Mouse (Mus musculus): ENCODE measurements around the gene Smyd3. TPM values are rescaled to one million over a fixed set of nuclear protein-coding genes. Genes with fewer than 3 reads are reported as not detected.

The Smyd3 gene
- total RNA-seq, 4 experiments from 2014 or later, result 7.0 to 8.3 (median 7.8) TPM

GRCm38 (mm10) chr1:179116729-179117663 is 400.8 kb downstream of the Smyd3 start:
- DNase-seq (ENCODE audit: low spot score), result no peak

- no peak for DNase-seq (ENCODE audit: low spot score)
Observed at GRCm38 (mm10) chr1:179114833-179115495, 402.9 kb downstream of the Smyd3 start.

- DNase-seq (ENCODE audit: low spot score), result no peak
Observed at GRCm38 (mm10) chr1:179114385-179114784, 403.5 kb downstream of the Smyd3 start.

- DNase-seq (ENCODE audit: low spot score), result no peak
Observed at GRCm38 (mm10) chr1:179108759-179109158, 409.1 kb downstream of the Smyd3 start.

- no peak for DNase-seq (ENCODE audit: low spot score)
Observed at GRCm38 (mm10) chr1:179107761-179108694, 409.8 kb downstream of the Smyd3 start.

GRCm38 (mm10) chr1:179107211-179107610 is 410.6 kb downstream of the Smyd3 start:
- no peak for DNase-seq (ENCODE audit: low spot score)

- no peak for DNase-seq (ENCODE audit: low spot score)
Observed at GRCm38 (mm10) chr1:179106702-179107145, 411.1 kb downstream of the Smyd3 start.

GRCm38 (mm10) chr1:179106103-179106701 is 411.6 kb downstream of the Smyd3 start:
- DNase-seq (ENCODE audit: low spot score), result no peak

GRCm38 (mm10) chr1:179104447-179104846 is 413.4 kb downstream of the Smyd3 start:
- no peak for DNase-seq (ENCODE audit: low spot score)

GRCm38 (mm10) chr1:179096993-179097392 is 420.8 kb downstream of the Smyd3 start:
- DNase-seq (ENCODE audit: low spot score), result no peak

GRCm38 (mm10) chr1:179096323-179096722 is 421.5 kb downstream of the Smyd3 start:
- DNase-seq (ENCODE audit: low spot score), result no peak

- DNase-seq (ENCODE audit: low spot score), result no peak
Observed at GRCm38 (mm10) chr1:179089174-179089573, 428.7 kb downstream of the Smyd3 start.

- DNase-seq (ENCODE audit: low spot score), result peak; percentile 39
Observed at GRCm38 (mm10) chr1:179087033-179087998, 430.5 kb downstream of the Smyd3 start.

- DNase-seq (ENCODE audit: low spot score), result no peak
Observed at GRCm38 (mm10) chr1:179086208-179086607, 431.6 kb downstream of the Smyd3 start.

GRCm38 (mm10) chr1:179083098-179083497 is 434.7 kb downstream of the Smyd3 start:
- no peak for DNase-seq (ENCODE audit: low spot score)

- no peak for DNase-seq (ENCODE audit: low spot score)
Observed at GRCm38 (mm10) chr1:179073846-179074245, 444.0 kb downstream of the Smyd3 start.

- DNase-seq (ENCODE audit: low spot score), result no peak
Observed at GRCm38 (mm10) chr1:179072935-179073654, 444.7 kb downstream of the Smyd3 start.

GRCm38 (mm10) chr1:179072406-179072805 is 445.4 kb downstream of the Smyd3 start:
- no peak for DNase-seq (ENCODE audit: low spot score)

GRCm38 (mm10) chr1:179068990-179069389 is 448.9 kb downstream of the Smyd3 start:
- DNase-seq (ENCODE audit: low spot score), result no peak

Measured in heart, adult 8-10 months (tissue).